Mouse (Mus musculus): ENCODE data around the gene Phldb3.
A peak's percentile ranks its signal among the peaks of the same experiment; 100 is the strongest.

Phldb3 gene

GRCm38 (mm10) chr7:24629672-24630071, 19.1 kb downstream of the Phldb3 start:
- Histone ChIP-seq H3K4me3 (replicated peaks; ENCODE audit: low read length) (no peak overlapping the region), H3K9me3 (ENCODE audit: low read length) (peaks cover 17% of the 10 kb centered on the region), H3K27me3 (ENCODE audit: insufficient read depth, low read length) (peaks cover 5% of the 10 kb centered on the region; the same call in 1 of the 2 replicates), H3K36me3 (ENCODE audit: insufficient read depth, low read length) (no peaks in the 10 kb centered on the region), H3K4me1 (replicated peaks; ENCODE audit: low read depth, low read length) (peaks cover 47% of the 10 kb centered on the region)
- TF ChIP-seq POU5F1 (IDR thresholded peaks at IDR 0.05; ENCODE audit: borderline replicate concordance, low read length) (no peak), NANOG (IDR thresholded peaks at IDR 0.05; ENCODE audit: borderline replicate concordance, low read length) (no peak), CTCF (conservative IDR thresholded peaks at IDR 0.05; ENCODE audit: low read length) (no peak)

GRCm38 (mm10) chr7:24630116-24630880, 19.7 kb downstream of the Phldb3 start:
- TF ChIP-seq NANOG (IDR thresholded peaks at IDR 0.05; ENCODE audit: borderline replicate concordance, low read length) (no peak), CTCF (conservative IDR thresholded peaks at IDR 0.05; ENCODE audit: low read length) (no peak), POU5F1 (IDR thresholded peaks at IDR 0.05; ENCODE audit: borderline replicate concordance, low read length) (no peak)
- Histone ChIP-seq H3K4me1 (replicated peaks; ENCODE audit: low read depth, low read length) (peaks cover 47% of the 10 kb centered on the region), H3K27me3 (ENCODE audit: insufficient read depth, low read length) (peaks cover 8% of the 10 kb centered on the region; the same call in 1 of the 2 replicates), H3K36me3 (ENCODE audit: insufficient read depth, low read length) (no peaks in the 10 kb centered on the region), H3K9me3 (ENCODE audit: low read length) (peaks cover 21% of the 10 kb centered on the region), H3K4me3 (replicated peaks; ENCODE audit: low read length) (no peak overlapping the region)

- H3K27me3 ChIP-seq (ENCODE audit: insufficient read depth, low read length), result peaks cover 58% of the 10 kb centered on the region
- H3K36me3 ChIP-seq (ENCODE audit: insufficient read depth, low read length), result no peaks in the 10 kb centered on the region
- H3K4me1 ChIP-seq (replicated peaks; ENCODE audit: low read depth, low read length), result peaks cover 41% of the 10 kb centered on the region
- no peak for TF ChIP-seq CTCF (conservative IDR thresholded peaks at IDR 0.05; ENCODE audit: low read length)
- no peak for TF ChIP-seq NANOG (IDR thresholded peaks at IDR 0.05; ENCODE audit: borderline replicate concordance, low read length)
- peaks cover 21% of the 10 kb centered on the region for H3K9me3 ChIP-seq (ENCODE audit: low read length)
- H3K4me3 ChIP-seq (replicated peaks; ENCODE audit: low read length), result peak within 1 kb of the TSS; percentile 71
Observed at GRCm38 (mm10) chr7:24636264-24636663, 25.7 kb downstream of the Phldb3 start, which contains the start of gene Lypd3. Gene Lypd3, plus strand, starts transcription at chr7:24636550.

GRCm38 (mm10) chr7:24637046-24637445, 26.5 kb downstream of the Phldb3 start:
- Histone ChIP-seq H3K9me3 (ENCODE audit: low read length) (peaks cover 21% of the 10 kb centered on the region), H3K36me3 (ENCODE audit: insufficient read depth, low read length) (no peaks in the 10 kb centered on the region), H3K27me3 (ENCODE audit: insufficient read depth, low read length) (peaks cover 61% of the 10 kb centered on the region), H3K4me3 (replicated peaks; ENCODE audit: low read length) (peak overlapping the region; percentile 71), H3K4me1 (replicated peaks; ENCODE audit: low read depth, low read length) (peaks cover 41% of the 10 kb centered on the region)
- TF ChIP-seq CTCF (conservative IDR thresholded peaks at IDR 0.05; ENCODE audit: low read length) (no peak), POU5F1 (IDR thresholded peaks at IDR 0.05; ENCODE audit: borderline replicate concordance, low read length) (no peak), NANOG (IDR thresholded peaks at IDR 0.05; ENCODE audit: borderline replicate concordance, low read length) (no peak)

- peaks cover 41% of the 10 kb centered on the region for H3K4me1 ChIP-seq (replicated peaks; ENCODE audit: low read depth, low read length)
- no peaks in the 10 kb centered on the region for H3K36me3 ChIP-seq (ENCODE audit: insufficient read depth, low read length)
- peaks cover 61% of the 10 kb centered on the region for H3K27me3 ChIP-seq (ENCODE audit: insufficient read depth, low read length)
- H3K9me3 ChIP-seq (ENCODE audit: low read length), result peaks cover 15% of the 10 kb centered on the region
- H3K4me3 ChIP-seq (replicated peaks; ENCODE audit: low read length), result peak overlapping the region; percentile 73
- TF ChIP-seq CTCF (conservative IDR thresholded peaks at IDR 0.05; ENCODE audit: low read length) (no peak), NANOG (IDR thresholded peaks at IDR 0.05; ENCODE audit: borderline replicate concordance, low read length) (no peak), POU5F1 (IDR thresholded peaks at IDR 0.05; ENCODE audit: borderline replicate concordance, low read length) (no peak)
Observed at GRCm38 (mm10) chr7:24638026-24638856, 27.7 kb downstream of the Phldb3 start.

GRCm38 (mm10) chr7:24640450-24640849, 29.9 kb downstream of the Phldb3 start:
- Histone ChIP-seq H3K27me3 (ENCODE audit: insufficient read depth, low read length) (peaks cover 56% of the 10 kb centered on the region), H3K9me3 (ENCODE audit: low read length) (no peaks in the 10 kb centered on the region), H3K4me3 (replicated peaks; ENCODE audit: low read length) (no peak overlapping the region; the same call in 1 of the 2 replicates), H3K36me3 (ENCODE audit: insufficient read depth, low read length) (no peaks in the 10 kb centered on the region), H3K4me1 (replicated peaks; ENCODE audit: low read depth, low read length) (peaks cover 41% of the 10 kb centered on the region)
- no peak for TF ChIP-seq NANOG (IDR thresholded peaks at IDR 0.05; ENCODE audit: borderline replicate concordance, low read length)
- TF ChIP-seq POU5F1 (IDR thresholded peaks at IDR 0.05; ENCODE audit: borderline replicate concordance, low read length), result no peak
- no peak for TF ChIP-seq CTCF (conservative IDR thresholded peaks at IDR 0.05; ENCODE audit: low read length)

GRCm38 (mm10) chr7:24642491-24642890, 31.9 kb downstream of the Phldb3 start:
- H3K9me3 ChIP-seq (ENCODE audit: low read length), result no peaks in the 10 kb centered on the region
- H3K27me3 ChIP-seq (ENCODE audit: insufficient read depth, low read length), result peaks cover 37% of the 10 kb centered on the region
- H3K4me1 ChIP-seq (replicated peaks; ENCODE audit: low read depth, low read length), result peaks cover 23% of the 10 kb centered on the region
- H3K36me3 ChIP-seq (ENCODE audit: insufficient read depth, low read length), result no peaks in the 10 kb centered on the region
- TF ChIP-seq CTCF (conservative IDR thresholded peaks at IDR 0.05; ENCODE audit: low read length), result peak; percentile 98
- no peak for TF ChIP-seq NANOG (IDR thresholded peaks at IDR 0.05; ENCODE audit: borderline replicate concordance, low read length)
- no peak overlapping the region for H3K4me3 ChIP-seq (replicated peaks; ENCODE audit: low read length)

- Histone ChIP-seq H3K9me3 (ENCODE audit: low read length) (no peaks in the 10 kb centered on the region), H3K4me1 (replicated peaks; ENCODE audit: low read depth, low read length) (peaks cover 8% of the 10 kb centered on the region), H3K27me3 (ENCODE audit: insufficient read depth, low read length) (peaks cover 18% of the 10 kb centered on the region), H3K36me3 (ENCODE audit: insufficient read depth, low read length) (no peaks in the 10 kb centered on the region), H3K4me3 (replicated peaks; ENCODE audit: low read length) (no peak overlapping the region)
- TF ChIP-seq NANOG (IDR thresholded peaks at IDR 0.05; ENCODE audit: borderline replicate concordance, low read length) (no peak), CTCF (conservative IDR thresholded peaks at IDR 0.05; ENCODE audit: low read length) (no peak), POU5F1 (IDR thresholded peaks at IDR 0.05; ENCODE audit: borderline replicate concordance, low read length) (no peak)
Observed at GRCm38 (mm10) chr7:24644492-24644891, 33.9 kb downstream of the Phldb3 start.
